Mouse (Mus musculus) spleen, adult 12 weeks (tissue): ENCODE results near the gene Ncdn.

Experiments used
- DNase-seq: peaks from one replicate; pipeline ENCODE4 v3.0.0; 2022; ENCODE audit warnings: low spot score

Ncdn gene

DNA sequence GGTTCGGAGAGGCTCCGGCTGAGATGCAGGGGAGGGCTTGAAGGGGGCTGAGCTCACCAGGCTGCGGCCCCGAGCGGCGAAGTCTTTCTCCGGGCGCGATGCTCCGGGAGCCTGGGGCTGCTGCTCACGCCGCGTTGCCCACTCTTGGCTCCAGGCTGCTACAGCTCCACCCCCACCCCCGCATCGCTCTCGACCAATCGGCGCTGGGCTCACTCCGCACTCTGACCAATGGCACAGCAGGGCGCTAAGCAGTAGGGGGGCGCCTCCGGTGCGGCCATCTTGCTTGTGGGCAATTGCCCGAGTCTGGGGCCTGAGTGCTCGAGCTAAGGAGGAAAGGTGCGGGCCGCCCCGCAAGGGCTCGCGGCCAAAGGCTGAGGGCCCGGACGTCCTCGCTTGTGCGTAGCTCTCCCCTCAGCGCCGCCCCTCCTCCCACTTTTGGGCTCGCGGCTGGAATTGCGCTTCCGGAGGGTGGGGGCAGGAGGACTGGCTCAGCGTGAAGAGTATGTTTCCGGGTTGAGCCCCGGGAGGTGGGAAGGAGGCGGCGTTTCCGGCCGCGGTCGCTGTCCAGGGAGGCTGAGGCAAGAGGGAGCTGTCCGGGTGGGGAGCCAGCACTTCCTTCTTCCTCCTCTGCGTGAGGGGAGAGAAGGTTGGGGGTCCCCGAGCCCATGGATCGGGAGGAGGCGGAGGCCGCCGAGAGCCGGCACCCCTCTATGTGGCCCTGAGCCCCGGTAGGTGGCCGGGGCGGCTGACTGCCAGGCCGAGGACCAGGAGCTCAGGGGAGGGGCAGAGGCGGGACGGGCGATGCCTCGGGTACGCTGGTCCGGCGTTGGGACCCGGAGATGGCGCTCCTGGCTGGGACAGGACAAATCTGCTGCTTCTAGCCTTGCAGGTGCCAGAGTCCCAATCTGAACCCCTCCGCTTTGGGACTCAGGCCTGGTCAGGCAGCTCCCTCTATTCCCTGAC, at the start of gene Ncdn, which contains the start of gene AU040320:
Ncdn (minus strand) TSS at position 171 of the 963 bp plus-strand sequence.
AU040320 (plus strand) TSS at position 277 of the 963 bp plus-strand sequence.
- peak; percentile 93 for DNase-seq

DNA sequence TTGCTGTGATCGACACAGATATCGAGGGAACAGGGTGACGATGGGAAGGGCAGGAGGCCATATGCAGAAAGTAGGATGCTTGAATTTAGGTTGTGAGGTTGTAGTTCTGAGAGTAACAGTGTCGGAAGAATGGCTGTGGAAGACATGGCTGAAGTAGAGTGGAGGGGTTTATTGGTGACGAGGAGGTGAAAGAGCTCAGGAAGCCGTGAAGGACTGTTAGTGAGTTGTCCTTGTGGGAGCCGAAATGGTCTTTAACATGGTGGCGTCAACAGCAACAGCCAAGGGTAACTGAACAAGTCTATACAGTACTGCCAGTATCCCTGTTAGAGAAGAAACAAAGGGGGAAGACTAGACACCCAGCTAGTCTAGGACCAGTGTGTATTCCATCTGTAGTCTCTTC, 48.9 kb upstream of the Ncdn start:
- DNase-seq: no peak

DNA sequence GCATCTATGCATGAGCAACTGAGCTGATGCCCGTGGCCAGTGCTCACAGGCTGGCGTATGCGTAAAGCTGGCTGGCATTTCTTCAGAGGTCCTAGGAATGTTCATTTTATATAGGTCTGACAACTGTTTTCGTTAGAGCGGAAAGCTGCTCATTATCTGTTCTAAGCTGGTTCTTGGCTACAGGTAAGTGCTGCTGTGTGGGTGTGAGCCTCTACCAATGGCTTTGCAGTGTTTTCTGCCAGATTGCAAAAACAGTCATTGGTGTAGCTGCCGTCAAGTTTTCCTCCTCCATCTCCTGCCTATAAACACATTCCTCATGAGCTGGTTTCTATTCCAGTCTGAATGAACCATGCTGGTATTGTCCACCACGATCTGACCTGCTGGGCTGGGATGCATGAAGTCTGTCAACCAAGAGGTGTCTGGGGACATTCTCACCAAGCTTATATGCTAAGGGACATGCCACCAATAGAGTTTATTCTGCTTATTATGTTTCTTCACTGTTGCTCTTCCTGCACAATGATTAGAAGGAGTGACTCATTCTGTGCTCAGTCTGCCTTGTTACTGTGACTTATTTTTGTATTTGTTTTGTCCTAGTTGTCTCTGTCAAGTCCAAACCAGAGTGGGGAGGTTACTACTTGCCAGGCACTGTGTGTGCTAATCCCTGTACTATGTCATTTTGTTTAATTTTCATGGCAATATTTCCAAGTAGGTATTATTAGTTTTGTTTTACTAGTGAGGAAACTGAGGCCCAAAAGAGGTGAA, 39.3 kb upstream of the Ncdn start:
- no peak for DNase-seq

DNA sequence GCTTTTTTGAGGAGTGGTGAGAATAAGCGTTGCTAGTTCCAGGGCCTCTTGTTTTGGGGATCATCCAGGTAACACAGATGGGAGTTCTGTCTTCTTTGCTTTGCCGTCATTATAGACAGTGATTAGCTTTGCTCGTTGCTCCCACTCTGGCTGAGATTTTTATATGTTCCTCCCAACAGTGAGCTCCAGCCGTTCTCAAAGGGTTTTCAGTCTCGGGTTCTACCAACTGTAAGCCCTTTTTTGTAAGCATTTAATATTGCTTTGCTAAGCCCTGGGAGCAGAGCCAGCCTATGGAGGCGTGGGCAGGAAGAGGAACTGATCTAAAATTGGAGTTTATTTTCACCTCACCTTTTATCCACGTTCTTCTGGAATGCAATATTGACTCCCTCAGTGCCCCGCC, 29.8 kb upstream of the Ncdn start:
- no peak for DNase-seq

DNA sequence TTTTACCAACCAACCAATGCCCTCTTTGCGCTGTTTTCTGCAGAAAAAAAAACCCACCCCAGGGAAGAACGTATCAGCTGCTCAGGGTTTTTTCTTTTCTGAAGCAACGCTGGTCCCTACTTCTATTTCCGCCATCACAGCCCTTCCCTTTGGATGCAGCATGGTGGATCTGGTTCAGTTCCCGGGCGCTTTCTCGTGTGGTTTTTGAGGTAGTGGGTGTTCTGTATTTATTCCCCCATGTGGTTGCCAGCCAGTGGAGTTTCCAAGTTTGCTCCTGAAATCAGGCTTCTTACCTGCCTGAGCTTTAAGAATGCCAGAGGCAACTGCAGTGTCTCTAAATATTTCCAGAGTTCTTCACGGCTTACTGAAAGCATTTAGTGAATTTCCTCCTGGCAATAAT, 29.3 kb upstream of the Ncdn start:
- no peak for DNase-seq

DNA sequence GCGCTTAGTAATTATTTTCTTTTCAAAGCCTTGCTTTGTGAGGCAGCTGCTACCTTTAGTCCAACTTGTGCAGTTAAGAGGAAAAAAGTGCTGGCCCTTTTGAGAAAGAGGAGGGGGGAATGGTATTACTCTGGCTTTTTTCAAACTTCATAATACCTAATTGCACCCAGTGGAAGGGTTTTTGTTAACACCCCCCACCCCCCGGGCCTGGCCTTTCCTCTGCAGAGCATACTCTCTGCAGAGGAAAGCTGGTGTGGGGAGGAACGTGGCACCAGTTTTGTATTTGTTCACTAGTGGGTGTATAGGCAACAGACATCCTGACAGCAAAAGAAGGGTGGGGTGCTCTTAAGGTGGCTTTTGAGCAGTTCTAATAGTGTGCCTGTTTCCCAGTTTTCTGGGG, 28.6 kb upstream of the Ncdn start:
- DNase-seq: no peak

DNA sequence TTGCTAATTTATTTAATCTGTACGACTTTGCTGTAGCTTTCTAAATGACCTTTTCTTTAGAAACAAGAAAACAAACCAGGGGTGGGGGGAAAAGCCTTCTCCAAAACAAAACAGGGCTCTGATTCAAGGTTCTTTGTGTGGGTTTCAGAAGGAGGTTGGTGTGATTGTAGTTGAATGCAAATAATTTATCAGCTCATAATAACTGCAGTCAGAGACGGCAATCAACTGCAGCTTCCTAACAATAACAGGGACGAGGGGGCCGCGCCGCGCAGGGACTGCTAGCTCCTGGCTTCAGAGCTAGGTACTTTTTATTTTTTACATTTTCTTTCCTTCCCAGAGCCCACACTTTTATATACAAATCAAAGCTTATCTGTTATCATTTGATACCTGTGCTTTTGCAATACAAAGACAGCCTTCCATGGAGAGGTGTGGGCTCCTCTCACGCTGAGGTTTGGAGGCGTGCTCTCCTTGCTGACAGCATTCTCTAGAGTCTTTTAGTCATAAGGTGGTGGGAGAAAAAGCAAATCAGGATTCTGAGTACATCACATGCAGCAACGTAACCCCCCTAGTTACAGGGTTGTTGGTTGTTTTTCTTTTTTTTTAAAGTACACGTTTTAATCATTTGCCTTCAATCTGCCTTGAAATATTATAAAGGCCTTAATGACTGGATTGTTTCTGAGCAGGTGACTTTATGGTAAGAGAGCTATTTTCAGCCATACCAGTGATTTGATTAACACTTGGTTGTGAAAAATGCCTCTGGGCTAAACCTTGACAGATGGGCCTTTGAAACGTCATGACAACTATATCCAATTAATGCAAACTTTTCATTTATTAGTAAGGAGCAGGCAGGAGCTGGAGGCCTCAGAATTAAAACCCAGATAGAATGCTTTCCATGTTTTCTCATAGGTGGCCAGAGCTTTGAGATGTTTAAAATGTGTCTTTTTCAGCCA, 26.9 kb upstream of the Ncdn start:
- no peak for DNase-seq

DNA sequence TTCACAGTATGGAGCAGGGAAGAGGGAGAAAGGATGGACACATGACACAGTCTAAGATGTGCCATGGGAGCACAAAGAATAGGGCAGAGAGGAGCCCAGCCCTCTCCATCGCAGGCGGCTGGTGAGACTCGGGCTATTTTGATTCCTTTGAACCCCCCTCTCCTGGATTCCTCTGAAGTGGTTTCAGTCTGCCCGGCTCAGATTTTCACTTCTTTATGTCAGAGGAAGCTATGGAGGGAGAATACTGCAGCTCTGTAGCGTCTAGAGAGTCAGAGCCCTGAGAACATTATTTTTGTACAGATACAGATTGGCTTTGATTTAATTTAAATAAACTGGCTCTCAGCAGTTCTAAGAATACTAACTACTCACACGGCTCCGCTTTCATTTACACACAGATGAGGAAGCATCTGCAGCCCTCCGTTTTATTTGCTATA, 25.9 kb upstream of the Ncdn start:
- DNase-seq: no peak

DNA sequence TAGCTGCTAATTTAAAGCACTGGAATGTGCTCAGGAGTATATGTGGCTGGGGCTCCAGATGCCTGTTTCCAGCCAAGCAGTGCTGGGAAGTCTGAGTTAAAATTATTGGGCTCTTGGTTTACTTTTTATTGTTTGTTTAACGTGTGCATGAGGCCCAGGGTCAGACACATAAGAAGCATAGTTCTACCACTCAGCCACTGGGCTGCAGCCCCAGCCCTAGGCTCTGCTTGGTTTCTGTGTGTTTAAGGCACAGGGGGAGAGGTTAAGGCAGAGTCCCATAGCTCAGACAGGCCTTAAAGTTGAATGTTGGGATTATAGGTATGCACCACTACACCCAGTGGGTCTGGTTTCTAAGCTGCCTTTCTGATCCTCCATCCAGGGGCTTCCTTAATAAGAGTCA, 21.9 kb upstream of the Ncdn start:
- no peak for DNase-seq

DNA sequence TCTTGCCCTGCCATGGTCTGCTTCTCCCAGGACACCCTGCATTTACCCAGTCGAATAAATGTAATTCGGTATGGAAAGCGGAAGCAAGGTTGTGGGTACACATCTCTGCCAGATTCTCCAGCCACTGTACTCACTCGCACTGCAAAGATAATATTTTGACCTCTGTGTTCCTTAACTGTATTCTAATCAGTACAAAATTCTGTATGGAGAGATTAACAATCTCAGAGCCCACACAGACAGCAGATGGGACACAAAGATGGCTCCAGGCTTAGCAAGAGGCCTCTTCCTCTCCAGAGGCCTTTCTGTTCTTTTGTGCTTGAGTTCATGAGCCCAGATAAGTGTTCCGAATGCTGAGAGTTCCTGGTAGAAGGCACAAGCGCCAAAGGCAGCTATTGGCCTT, 20.6 kb upstream of the Ncdn start:
- no peak for DNase-seq

DNA sequence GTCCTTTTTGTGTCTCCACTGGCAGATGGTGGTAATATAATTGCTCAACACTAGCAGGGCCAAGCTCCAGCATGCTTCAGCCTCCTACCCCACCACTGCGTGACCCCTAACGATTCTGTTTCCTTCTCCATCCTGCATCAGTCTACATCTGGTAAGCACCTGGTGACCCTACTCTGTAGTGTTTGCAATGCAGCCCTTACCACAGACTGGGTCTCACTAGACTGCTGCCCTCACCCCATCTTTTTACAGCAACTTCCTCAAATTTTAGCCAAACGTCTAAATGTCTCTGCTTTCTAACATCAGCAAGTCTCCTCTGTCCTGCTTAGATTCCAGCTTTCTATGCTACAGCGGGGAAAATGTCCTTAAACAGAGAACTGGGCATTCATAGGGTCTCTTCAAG, 17.6 kb upstream of the Ncdn start:
- DNase-seq: no peak

DNA sequence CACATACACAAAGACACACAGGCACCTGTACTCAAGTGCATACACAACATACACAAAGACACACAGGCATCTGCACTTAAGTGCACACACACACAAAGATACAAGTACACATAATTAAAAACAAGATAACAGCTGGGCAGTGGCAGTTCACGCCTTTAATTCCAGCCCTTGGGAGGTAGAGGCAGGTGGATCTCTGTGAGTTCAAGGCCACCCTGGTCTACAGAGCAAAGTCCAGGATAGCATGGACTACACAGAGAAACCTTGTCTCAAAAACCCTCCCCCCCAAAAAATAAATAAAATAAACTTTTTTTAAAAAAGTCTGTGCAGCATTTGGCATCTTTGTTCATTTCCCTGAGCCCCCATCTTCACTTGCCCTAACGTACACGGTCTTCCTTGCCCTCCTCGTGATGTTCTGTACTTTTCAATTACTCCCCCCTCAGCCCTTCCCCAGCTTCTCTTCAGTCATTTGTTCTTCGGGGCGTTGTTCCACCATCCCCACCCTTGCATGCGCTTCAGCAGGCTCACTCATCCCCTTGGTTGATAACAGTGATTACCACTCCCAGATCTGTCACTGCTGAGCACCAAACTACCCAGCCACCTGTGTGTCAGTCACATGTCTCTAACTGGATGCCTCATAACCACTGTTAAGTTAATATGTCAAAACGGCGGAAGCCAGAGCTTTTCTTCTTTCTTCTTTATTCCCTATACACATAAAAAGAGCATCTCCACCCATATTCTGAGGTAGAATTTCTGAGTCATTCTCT, 16.7 kb upstream of the Ncdn start:
- DNase-seq: no peak

DNA sequence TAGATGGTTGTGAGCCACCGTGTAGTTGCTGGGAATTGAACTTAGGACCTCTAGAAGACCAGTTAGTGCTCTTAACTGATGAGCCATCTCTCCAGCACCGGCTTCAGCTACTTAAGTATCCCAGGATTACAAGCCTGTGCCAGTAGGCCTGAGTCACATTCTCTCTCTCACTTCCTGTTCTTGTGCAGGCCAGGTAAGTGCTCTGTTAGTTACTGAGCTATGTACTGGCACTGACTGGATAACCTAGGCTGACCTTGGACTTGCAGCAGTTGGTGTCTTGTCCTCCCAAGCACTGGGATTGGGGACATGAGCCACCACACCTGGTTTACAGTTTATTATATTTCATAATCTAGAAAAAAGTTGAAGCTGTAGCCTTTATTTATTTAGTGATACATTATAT, 10.2 kb upstream of the Ncdn start:
- DNase-seq: no peak

DNA sequence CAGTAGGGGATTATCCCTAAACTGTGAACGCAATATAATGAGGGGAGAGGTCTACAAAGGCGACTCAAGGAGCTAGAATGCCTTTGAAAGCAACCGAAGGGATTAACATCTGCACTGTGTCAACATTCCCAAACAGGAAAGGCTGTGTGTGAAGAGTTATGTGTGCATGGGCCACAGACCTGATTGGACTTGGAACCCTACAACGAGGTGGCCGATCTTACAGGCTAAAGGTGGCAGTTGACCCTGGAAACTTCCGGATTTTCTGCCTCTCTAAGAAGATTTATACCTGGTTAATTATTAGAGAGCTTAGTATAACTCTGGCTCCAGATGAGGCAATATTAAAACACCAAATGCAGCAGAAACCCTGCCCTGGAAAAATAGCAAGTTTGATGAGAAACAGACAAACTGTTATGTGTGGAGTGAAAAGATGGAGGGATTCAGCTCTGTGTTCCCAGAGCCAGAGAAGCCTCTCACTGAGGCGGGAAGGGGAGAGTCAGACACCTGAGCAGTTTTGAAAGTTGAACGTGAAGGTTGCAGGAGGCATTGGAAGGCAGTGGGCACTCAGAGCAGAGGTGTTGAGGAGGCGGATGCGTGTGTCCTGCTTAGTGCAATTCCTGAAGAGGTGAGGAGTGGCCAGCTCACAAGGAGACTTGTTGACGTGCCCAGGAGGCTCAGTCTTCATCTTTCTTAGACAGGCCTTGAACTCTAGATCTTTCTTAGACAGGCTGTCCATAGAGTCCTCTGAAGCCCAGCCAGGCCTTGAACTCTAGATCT, 9.5 kb upstream of the Ncdn start:
- no peak for DNase-seq

DNA sequence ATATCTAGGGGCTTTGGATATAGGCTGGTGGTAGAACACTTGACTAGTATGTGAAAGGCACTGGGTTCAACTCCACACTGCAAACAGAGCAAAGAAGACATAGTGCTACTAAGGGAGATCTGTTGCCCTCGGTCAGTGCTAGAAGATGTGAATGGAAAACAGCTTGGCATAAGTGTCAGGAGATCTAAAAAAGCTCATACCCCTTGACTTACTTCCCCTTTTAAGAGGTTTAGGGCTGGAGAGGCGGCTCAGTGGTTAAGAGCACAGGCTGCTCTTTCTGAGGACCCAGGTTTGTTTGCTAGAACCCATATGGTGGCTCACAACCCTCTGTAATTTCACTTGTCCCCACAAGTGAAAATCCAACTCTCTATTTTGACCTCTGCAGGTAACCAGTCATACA, 6.2 kb upstream of the Ncdn start:
- no peak for DNase-seq

DNA sequence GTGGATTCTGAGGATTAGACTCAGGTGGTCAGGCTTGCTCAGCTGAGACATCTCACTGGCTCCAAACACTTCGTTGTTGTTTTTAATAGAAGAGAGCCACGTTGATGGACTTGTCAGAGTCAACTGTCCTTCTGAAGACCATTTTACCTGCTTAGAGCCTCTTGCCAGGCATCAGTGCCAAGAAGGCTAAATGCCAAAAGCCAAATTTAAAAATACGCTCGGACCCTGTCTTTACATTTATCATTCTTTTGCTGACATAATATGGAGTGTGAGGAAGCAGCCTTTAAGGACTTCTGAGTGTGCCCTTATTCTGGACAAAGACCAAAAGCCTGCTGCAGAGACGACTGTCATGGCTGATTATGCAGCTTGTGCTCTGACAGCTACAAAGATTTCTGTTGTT, 5.1 kb upstream of the Ncdn start:
- DNase-seq: no peak

DNA sequence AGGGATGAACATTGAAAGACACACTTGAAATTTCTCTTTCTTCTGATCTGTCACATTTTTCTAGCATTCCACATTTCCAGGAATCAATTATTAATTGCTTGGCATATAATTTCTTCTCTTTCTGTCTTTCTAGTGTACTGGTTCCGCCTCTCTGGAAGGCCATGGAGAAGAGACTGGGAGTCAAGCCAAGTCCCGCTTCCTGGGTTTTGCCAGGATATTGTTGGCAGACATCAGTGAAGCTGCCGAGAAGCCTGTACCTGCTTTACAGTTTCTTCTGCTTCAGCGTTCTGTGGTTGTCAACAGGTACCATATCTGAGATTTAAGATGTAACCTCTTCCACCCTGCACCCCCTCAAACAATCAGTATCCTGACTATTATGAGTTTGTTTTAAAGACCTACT, 3.5 kb upstream of the Ncdn start:
- no peak for DNase-seq

DNA sequence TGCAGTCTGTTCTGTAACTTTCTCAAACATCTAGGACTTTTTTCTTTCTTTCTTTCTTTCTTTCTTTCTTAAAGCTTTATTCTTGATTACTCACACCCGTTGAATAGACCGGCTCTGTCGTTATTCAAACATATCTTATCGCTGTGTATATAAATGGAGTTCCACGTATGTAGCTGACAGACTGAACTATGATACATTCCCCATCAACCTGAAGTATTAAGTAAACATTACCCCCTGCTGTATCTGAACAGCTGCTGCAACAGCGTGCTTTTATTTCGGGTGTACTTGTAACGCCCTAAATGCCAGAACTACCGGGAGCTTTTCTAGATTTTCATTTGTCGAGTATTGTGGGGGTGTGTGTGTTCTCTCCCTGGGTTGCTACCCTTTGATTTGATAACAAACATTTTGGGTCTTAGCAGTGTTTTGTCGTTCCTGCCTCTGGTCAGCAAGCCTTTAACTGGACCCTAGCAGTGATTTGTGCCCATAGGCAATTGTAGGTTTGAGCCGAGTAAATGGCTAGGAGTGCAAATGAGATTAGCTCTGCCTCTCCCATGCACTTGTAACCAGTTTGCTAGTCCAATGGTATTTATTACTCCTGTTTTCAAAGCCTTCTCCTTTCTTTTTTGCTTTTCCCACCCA, 1.6 kb upstream of the Ncdn start:
- no peak for DNase-seq

DNA sequence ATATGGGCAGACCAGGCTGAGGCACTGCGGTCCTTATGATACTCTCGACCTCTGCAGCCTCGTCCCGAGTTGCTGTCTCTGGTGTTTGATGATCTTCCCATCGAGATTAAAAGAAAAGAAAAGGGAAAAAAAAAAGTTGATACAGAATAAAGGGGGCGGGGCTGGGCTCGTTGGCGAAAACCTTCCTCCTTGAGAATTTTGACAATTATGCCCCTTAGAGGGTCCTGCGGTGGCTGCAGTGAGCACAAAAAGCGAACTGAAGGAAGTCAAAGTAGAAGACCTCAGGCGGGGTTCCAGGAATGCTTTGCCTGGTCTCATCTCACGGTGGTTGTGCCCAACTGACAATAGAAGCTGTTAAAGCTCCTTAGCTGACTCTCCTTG, 983 bp upstream of the Ncdn start:
- no peak for DNase-seq

DNA sequence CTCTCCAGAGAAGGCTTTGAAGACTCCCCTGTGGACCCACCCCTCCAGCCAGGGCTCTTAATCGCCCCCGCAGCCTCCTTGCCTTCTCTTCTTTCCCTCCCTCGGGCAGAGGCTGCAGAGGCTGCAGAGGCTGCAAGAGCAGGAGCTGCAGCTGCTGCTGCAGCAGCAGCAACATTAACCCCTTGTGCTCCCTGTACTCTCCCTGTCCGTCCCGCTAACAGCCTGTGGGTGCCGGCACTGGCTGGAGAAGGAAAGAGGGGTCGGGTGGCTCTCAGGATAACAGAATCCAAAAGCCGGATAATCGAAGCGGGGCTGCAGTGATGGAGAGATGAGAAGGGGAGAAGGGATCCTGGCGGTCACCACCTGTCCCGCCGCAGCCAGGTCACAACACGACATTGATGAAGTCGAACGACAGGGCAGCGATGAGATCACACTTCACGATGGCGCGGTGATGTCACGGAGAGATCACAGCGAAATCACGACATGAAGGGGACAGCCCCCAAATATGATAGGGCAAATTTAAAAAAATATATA, 563 bp downstream of the Ncdn start:
- DNase-seq: no peak
